Mouse (Mus musculus) embryonic fibroblast, embryonic 13.5 days (primary cell): ENCODE data around the gene Alkbh3.

Experiments
- CTCF ChIP-seq: IDR thresholded peaks from 2 replicates; pipeline ENCODE4 v1.5.1; 2011; ENCODE audit warnings: mild to moderate bottlenecking, control low read depth, low read length, moderate library complexity, borderline replicate concordance; ENCODE audit not compliant: insufficient read depth
- POLR2A ChIP-seq: IDR thresholded peaks from 2 replicates; pipeline ENCODE4 v1.6.1; 2011; ENCODE audit warnings: low read depth, mild to moderate bottlenecking, control low read depth, low read length, moderate library complexity

DNA sequence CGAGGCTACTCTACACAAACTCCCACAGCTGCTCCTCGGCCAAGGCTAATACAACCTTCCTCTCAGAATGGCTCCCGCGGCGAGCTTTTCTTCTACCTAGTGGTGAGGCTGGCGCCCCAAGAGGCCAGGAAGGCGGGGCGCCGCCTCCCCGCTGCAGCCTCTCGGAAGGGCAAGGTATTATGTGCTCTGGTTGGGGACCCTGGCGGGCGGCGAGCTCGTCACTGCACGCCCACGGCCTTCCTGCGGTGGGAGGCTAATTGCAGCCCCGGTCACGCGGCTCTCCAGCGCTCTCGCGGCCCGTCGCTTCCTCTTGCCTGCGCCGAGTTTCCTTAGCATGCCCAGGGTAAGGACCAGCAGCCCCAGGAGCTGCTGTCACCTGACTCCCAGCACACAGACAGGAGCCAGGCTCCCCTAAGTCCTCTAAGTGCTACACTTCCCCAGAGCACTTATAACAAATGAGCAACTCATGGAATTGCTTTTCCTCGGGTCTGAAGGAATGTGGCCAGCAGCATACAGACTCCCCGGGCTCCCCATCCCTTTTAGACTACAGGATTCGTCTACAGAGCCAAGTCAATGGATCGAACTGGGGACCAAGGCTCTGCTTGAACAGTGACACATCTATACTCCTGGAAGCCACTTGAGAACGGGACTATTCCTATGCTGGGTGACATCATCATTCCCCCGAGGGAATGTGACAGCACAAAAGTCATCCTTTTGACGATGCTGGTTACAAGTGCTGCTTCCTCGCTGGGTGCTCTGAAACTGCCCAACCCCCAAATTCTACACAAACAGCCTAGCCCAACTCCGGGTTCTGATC lies 34.0 kb downstream of the Alkbh3 start:
- TF ChIP-seq CTCF: no peak
- TF ChIP-seq POLR2A: no peak
